Mouse (Mus musculus) embryo, embryonic 11 days (tissue): ENCODE results near the gene Apip.

Source experiments
- DNase-seq: peaks from one replicate; pipeline ENCODE4 v3.0.0-alpha.2; 2015

Apip gene

GRCm38 (mm10) chr2:103073219-103073982 lies at the start of gene Apip, which contains the start of gene Pdhx:
Gene Apip (plus strand): TSS chr2:103073675.
Gene Pdhx (minus strand): TSS chr2:103073513.
- DNase-seq: peak; percentile 100

GRCm38 (mm10) chr2:103037831-103038230 lies 35.6 kb upstream of the Apip start:
- DNase-seq: no peak

GRCm38 (mm10) chr2:103040896-103041295 lies 32.6 kb upstream of the Apip start:
- no peak for DNase-seq

- no peak for DNase-seq
Measured at GRCm38 (mm10) chr2:103045286-103045685, 28.2 kb upstream of the Apip start.

GRCm38 (mm10) chr2:103051937-103052893 lies 21.3 kb upstream of the Apip start:
- no peak for DNase-seq

- DNase-seq: no peak
Measured at GRCm38 (mm10) chr2:103055820-103056219, 17.7 kb upstream of the Apip start.

GRCm38 (mm10) chr2:103058266-103058665 lies 15.2 kb upstream of the Apip start:
- no peak for DNase-seq

- DNase-seq: peak; percentile 68
Measured at GRCm38 (mm10) chr2:103062865-103063264, 10.6 kb upstream of the Apip start.

GRCm38 (mm10) chr2:103066683-103067551 lies 6.6 kb upstream of the Apip start:
- no peak for DNase-seq

- no peak for DNase-seq
Measured at GRCm38 (mm10) chr2:103067552-103068207, 5.8 kb upstream of the Apip start.

- no peak for DNase-seq
Measured at GRCm38 (mm10) chr2:103068602-103069001, 4.9 kb upstream of the Apip start.

- no peak for DNase-seq
Measured at GRCm38 (mm10) chr2:103069752-103070405, 3.6 kb upstream of the Apip start.

- DNase-seq: no peak
Measured at GRCm38 (mm10) chr2:103070586-103070985, 2.9 kb upstream of the Apip start.

- DNase-seq: no peak
Measured at GRCm38 (mm10) chr2:103081117-103081516, 7.6 kb downstream of the Apip start.

- no peak for DNase-seq
Measured at GRCm38 (mm10) chr2:103081706-103082105, 8.2 kb downstream of the Apip start.

- no peak for DNase-seq
Measured at GRCm38 (mm10) chr2:103082853-103083252, 9.4 kb downstream of the Apip start.

- DNase-seq: peak; percentile 37
Measured at GRCm38 (mm10) chr2:103084451-103084850, 11.0 kb downstream of the Apip start.

GRCm38 (mm10) chr2:103085633-103086032 lies 12.2 kb downstream of the Apip start:
- no peak for DNase-seq

- DNase-seq: peak; percentile 67
Measured at GRCm38 (mm10) chr2:103086432-103086831, 13.0 kb downstream of the Apip start.

- no peak for DNase-seq
Measured at GRCm38 (mm10) chr2:103088099-103088498, 14.6 kb downstream of the Apip start.

- no peak for DNase-seq
Measured at GRCm38 (mm10) chr2:103089521-103089920, 16.0 kb downstream of the Apip start.

- DNase-seq: no peak
Measured at GRCm38 (mm10) chr2:103102595-103102994, 29.1 kb downstream of the Apip start.
